Mouse (Mus musculus) cortical plate, adult 2 months (tissue): Measurements from ENCODE around the gene Aqp5. TPM values are rescaled to one million over a fixed set of nuclear protein-coding genes. Genes with fewer than 3 reads are reported as not detected.

Source experiments
- H3K27ac ChIP-seq: fragments of 200-500 bp; 2 replicates; pipeline ENCODE4 v1.5.1; 2012; ENCODE audit warnings: low read length, control low read depth, inconsistent platforms; ENCODE audit not compliant: insufficient read depth
- H3K4me1 ChIP-seq: fragments of 200-500 bp; 2 replicates; pipeline ENCODE4 v1.6.1; 2011; ENCODE audit warnings: low read length; ENCODE audit not compliant: control insufficient read depth, insufficient read depth
- H3K4me3 ChIP-seq: fragments of 200-500 bp; 2 replicates; pipeline ENCODE4 v1.5.1; 2011; ENCODE audit warnings: mild to moderate bottlenecking, low read length, control low read depth; ENCODE audit not compliant: insufficient read depth
- CTCF ChIP-seq: fragments of 200-500 bp; IDR thresholded peaks from 2 replicates; pipeline ENCODE4 v1.5.1; 2011; ENCODE audit warnings: mild to moderate bottlenecking, control low read depth, low read length; ENCODE audit not compliant: insufficient read depth; ENCODE audit errors: extremely low read depth
- POLR2A ChIP-seq: fragments of 200-500 bp; IDR thresholded peaks from 2 replicates; pipeline ENCODE4 v1.6.1; 2011; ENCODE audit warnings: mild to moderate bottlenecking, low read length, control low read depth; ENCODE audit not compliant: insufficient read depth; ENCODE audit errors: extremely low read depth
- polyA plus RNA-seq: library from polyadenylated mRNA; depleted of rRNA; stranded (reverse); fragments of >200 nt; gene quantifications from 2 replicates; pipeline ENCODE4 v1.2.3, GENCODE M21; 2012; rRNA removed

Aqp5 gene
- polyA plus RNA-seq, 1 experiment: 0.58 TPM

GRCm38 (mm10) chr15:99631618-99632017 is 41.0 kb downstream of the Aqp5 start:
- Histone ChIP-seq H3K27ac (no peak overlapping the region), H3K4me1 (no peaks in the 10 kb centered on the region), H3K4me3 (no peak overlapping the region)
- TF ChIP-seq POLR2A (no peak), CTCF (no peak)

DNA sequence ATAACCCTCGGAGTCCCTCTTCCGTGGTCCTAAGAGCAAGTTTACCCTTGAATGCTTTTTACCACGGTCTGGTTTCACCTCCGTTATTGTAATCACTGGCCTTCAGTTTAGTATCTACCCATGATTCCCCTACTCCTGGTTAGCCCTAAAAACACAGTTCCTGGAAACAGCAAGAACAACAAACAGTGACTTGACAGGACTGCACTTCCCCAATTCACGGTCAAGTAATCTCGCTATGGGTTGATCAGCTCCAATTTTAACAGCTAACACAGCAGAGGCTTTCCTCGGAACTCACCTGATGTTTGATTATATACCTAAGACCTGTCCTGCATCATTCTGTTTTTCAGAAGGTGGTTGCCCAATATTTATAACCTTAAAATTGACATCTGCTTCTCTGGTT is 44.1 kb downstream of the Aqp5 start:
- H3K27ac ChIP-seq: no peak overlapping the region
- H3K4me1 ChIP-seq: no peaks in the 10 kb centered on the region
- no peak for TF ChIP-seq POLR2A
- TF ChIP-seq CTCF: no peak
- no peak overlapping the region for H3K4me3 ChIP-seq

DNA sequence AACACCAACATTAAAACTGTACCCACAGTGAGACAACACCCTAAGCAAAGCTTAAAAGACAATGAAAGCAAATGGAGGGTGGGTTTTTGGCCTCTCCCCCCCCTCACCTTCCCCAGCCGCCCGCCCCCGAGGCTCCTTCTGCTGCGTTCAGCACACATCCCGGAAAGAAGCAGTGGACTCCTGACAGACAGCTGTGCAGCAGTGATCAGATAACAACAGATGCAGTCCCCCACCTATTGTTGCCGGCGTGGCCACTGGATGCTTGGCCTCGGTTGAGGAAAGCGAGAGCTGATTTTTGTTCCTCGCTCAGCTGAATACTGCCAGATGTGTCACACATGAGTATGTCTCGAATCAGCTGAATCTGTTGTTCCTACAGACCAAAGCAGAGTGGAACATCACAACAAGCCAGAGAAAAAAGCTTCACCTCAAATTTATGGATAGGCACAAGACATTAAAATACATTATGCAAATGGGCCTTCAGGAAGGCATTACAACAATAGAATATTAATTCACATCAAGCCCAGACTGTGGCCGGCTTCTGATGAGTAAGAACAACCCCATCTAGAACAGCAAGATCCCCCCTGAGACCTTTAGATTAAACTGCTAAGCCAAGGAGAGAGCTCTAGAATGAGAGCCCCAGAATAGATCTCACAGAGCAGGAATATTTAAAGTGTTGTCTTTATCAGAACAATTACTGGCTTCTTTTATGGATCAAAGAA is 47.0 kb downstream of the Aqp5 start:
- Histone ChIP-seq H3K4me3 (no peak overlapping the region), H3K27ac (no peak overlapping the region), H3K4me1 (no peaks in the 10 kb centered on the region)
- TF ChIP-seq CTCF: no peak
- TF ChIP-seq POLR2A: no peak

DNA sequence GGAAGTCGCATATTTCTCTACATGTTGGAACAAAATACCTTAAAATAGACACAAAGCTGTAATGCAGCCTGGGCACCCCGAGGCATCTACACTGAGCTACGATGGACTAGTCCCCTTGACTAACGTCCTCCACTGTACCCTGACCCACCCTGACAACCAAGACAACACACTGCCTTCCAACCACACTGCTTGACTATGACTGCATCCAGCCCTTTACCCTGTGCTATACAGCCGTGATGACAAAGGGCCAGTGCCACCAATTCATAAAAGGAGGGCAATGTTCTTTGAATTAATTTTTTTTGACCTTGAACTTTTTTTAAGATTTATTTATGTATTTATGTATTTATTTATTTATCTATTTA is 47.5 kb downstream of the Aqp5 start:
- TF ChIP-seq CTCF (no peak), POLR2A (no peak)
- Histone ChIP-seq H3K27ac (no peak overlapping the region), H3K4me1 (no peaks in the 10 kb centered on the region)

GRCm38 (mm10) chr15:99642622-99643021 is 52.0 kb downstream of the Aqp5 start:
- Histone ChIP-seq H3K27ac (no peak overlapping the region), H3K4me3 (no peak overlapping the region), H3K4me1 (peaks cover 4% of the 10 kb centered on the region)
- TF ChIP-seq POLR2A (no peak), CTCF (no peak)

More for the DNA sequence above, 47.5 kb downstream of the Aqp5 start:
- no peak overlapping the region for H3K4me3 ChIP-seq

DNA sequence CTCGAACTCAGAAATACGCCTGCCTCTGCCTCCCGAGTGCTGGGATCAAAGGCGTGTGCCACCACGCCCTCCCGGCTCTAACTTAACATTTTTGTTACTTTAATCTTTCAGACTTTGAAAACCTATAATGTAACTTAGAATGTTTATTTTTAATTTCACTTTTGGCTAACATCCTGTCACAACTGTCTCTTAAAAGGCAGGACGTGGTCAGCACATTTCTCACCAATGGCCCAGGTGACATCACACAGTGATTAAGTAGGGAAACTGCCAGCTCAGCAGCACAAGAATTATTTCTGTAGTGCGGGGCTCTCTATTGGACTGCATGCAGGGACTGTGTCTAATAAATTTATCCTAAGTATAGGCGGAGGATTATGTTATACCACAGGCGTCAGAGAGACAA is 53.2 kb downstream of the Aqp5 start:
- TF ChIP-seq POLR2A (no peak), CTCF (no peak)
- no peak overlapping the region for H3K4me3 ChIP-seq
- H3K27ac ChIP-seq: no peak overlapping the region
- H3K4me1 ChIP-seq: peaks cover 4% of the 10 kb centered on the region

Other genes starting within 250 kb of the Aqp5 start
- 13.7 and 15.4 TPM in 2 replicates for gene Fmnl3, start 220.3 kb upstream of the Aqp5 start, polyA plus RNA-seq
- gene Tmbim6, start 197.9 kb upstream of the Aqp5 start, polyA plus RNA-seq: 369 and 399 TPM in 2 replicates
- gene Nckap5l, start 133.0 kb upstream of the Aqp5 start, polyA plus RNA-seq: 11.9 TPM in 2 replicates
- 5.1 and 5.3 TPM in 2 replicates for gene Bcdin3d, start 116.1 kb upstream of the Aqp5 start, polyA plus RNA-seq
- gene Faim2, start 62.6 kb upstream of the Aqp5 start, polyA plus RNA-seq: 162 and 172 TPM in 2 replicates
- 0.09 and 0.21 TPM in 2 replicates for gene Aqp2, start 11.7 kb upstream of the Aqp5 start, polyA plus RNA-seq
- 0.46 and 0.62 TPM in 2 replicates for gene Aqp6, start 10.6 kb downstream of the Aqp5 start, polyA plus RNA-seq
- 10.3 and 13.3 TPM in 2 replicates for gene Racgap1, start 60.9 kb downstream of the Aqp5 start, polyA plus RNA-seq
- gene Asic1, start 79.6 kb downstream of the Aqp5 start, polyA plus RNA-seq: 54.1 and 59.0 TPM in 2 replicates
- gene Smarcd1, start 111.3 kb downstream of the Aqp5 start, polyA plus RNA-seq: 150 and 157 TPM in 2 replicates
- gene Gm17349, start 114.7 kb downstream of the Aqp5 start, polyA plus RNA-seq: 1.3 and 1.8 TPM in 2 replicates
- 55.3 and 60.4 TPM in 2 replicates for gene Gpd1, start 126.7 kb downstream of the Aqp5 start, polyA plus RNA-seq
- gene Cox14, start 134.8 kb downstream of the Aqp5 start, polyA plus RNA-seq: 226 and 237 TPM in 2 replicates
- gene Cers5, start 182.1 kb downstream of the Aqp5 start, polyA plus RNA-seq: 42.5 and 44.5 TPM in 2 replicates